Mouse (Mus musculus): ENCODE measurements around the gene Fam47e. TPM values are rescaled to one million over a fixed set of nuclear protein-coding genes. Genes with fewer than 3 reads are reported as not detected.
A peak's percentile ranks its signal among the peaks of the same experiment; 100 is the strongest.
"Not testable (repeated sequence)": the region's sequence is repeated elsewhere in the genome, so short reads cannot be mapped to it uniquely, and the experiment has no call there.

Fam47e gene
- polyA plus RNA-seq, 2 experiments = 1.0 to 1.4 TPM

- TF ChIP-seq EP300 (IDR thresholded peaks at IDR 0.05; ENCODE audit: low read depth) = no peak
- TF ChIP-seq CTCF (IDR thresholded peaks at IDR 0.05; ENCODE audit: low read depth) = no peak
- Histone ChIP-seq H3K9ac (replicated peaks) (no peak overlapping the region), H3K4me3 (ENCODE audit: insufficient read depth in 1 of 2, low read depth in 2 of 2, low read length in 2 of 2) (no peak overlapping the region), H3K4me2 (ENCODE audit: low read depth) (no peak overlapping the region), H3K27ac (no peak overlapping the region), H3K4me1 (replicated peaks; ENCODE audit: control insufficient read depth in 2 of 2, insufficient read depth in 2 of 2, low read length in 1 of 2) (peaks cover 2 to 7% of the 10 kb centered on the region in 2 experiments), H3K9me3 (ENCODE audit: control insufficient read depth, low read length) (no peaks in the 10 kb centered on the region), H3K36me3 (replicated peaks; ENCODE audit: control insufficient read depth, insufficient read depth, low read depth) (no peaks in the 10 kb centered on the region), H3K27me3 (ENCODE audit: control insufficient read depth, insufficient read depth, low read length) (no peaks in the 10 kb centered on the region)
- ATAC-seq (ENCODE audit: insufficient read depth) (no peak), DNase-seq (ENCODE audit: low read depth in 3 of 3, low spot score in 3 of 3) (no peak)
These were observed 43.6 kb upstream of the Fam47e start for GRCm38 (mm10) chr5:92511256-92511655.

- Histone ChIP-seq H3K9me3 (ENCODE audit: control insufficient read depth, low read length) (no peaks in the 10 kb centered on the region), H3K36me3 (replicated peaks; ENCODE audit: control insufficient read depth, insufficient read depth, low read depth) (no peaks in the 10 kb centered on the region), H3K27ac (no peak overlapping the region), H3K9ac (replicated peaks) (no peak overlapping the region), H3K4me1 (replicated peaks; ENCODE audit: control insufficient read depth in 2 of 2, insufficient read depth in 2 of 2, low read length in 1 of 2) (peaks cover 0 to 4% of the 10 kb centered on the region in 2 experiments; a peak in 2 of 4 replicates), H3K4me2 (ENCODE audit: low read depth) (no peak overlapping the region), H3K4me3 (ENCODE audit: insufficient read depth in 1 of 2, low read depth in 2 of 2, low read length in 2 of 2) (no peak overlapping the region), H3K27me3 (ENCODE audit: control insufficient read depth, insufficient read depth, low read length) (no peaks in the 10 kb centered on the region)
- no peak for ATAC-seq (ENCODE audit: insufficient read depth)
- no peak for DNase-seq (ENCODE audit: low read depth in 3 of 3, low spot score in 3 of 3)
- WGBS (ENCODE audit: insufficient replicate concordance) = 70% methylated on average over 5 of the region's 5 CpGs
- TF ChIP-seq CTCF (IDR thresholded peaks at IDR 0.05; ENCODE audit: low read depth) = no peak
- no peak for TF ChIP-seq EP300 (IDR thresholded peaks at IDR 0.05; ENCODE audit: low read depth)
These were observed 42.8 kb upstream of the Fam47e start for GRCm38 (mm10) chr5:92512066-92512465.

DNA sequence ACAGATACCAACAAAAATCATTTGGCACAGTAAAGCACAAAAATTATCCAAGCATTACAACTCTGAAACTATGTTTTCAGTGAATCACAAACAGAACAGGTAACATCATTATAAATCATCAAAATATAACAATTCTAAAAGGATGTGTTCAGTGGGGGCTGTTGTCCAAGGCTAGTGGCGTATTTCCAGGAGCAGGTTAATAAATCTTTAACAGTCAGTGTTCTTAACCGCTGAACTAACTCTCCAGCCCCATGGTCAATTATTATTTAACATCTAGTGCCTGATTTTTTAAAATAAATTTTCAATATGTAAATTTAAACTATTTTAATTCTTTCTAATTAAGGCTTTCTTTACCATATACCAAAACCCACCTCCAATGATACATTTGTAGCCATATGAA is 33.7 kb upstream of the Fam47e start:
- not testable (repeated sequence) for H3K36me3 ChIP-seq (replicated peaks; ENCODE audit: control insufficient read depth, insufficient read depth, low read depth); H3K9ac ChIP-seq (replicated peaks); ATAC-seq (ENCODE audit: insufficient read depth); DNase-seq (ENCODE audit: low read depth in 3 of 3, low spot score in 3 of 3); H3K9me3 ChIP-seq (ENCODE audit: control insufficient read depth, low read length); H3K27me3 ChIP-seq (ENCODE audit: control insufficient read depth, insufficient read depth, low read length); H3K4me1 ChIP-seq (replicated peaks; ENCODE audit: control insufficient read depth in 2 of 2, insufficient read depth in 2 of 2, low read length in 1 of 2); H3K4me2 ChIP-seq (ENCODE audit: low read depth); H3K27ac ChIP-seq; H3K4me3 ChIP-seq (ENCODE audit: insufficient read depth in 1 of 2, low read depth in 2 of 2, low read length in 2 of 2)
- WGBS (ENCODE audit: insufficient replicate concordance) = 54% methylated on average over 2 of the region's 2 CpGs

GRCm38 (mm10) chr5:92524821-92525258 is 30.0 kb upstream of the Fam47e start:
- WGBS (ENCODE audit: insufficient replicate concordance) = 27% methylated on average over 6 of the region's 6 CpGs
- peaks cover 0 to 3% of the 10 kb centered on the region in 2 experiments; a peak in 2 of 4 replicates for H3K4me1 ChIP-seq (replicated peaks; ENCODE audit: control insufficient read depth in 2 of 2, insufficient read depth in 2 of 2, low read length in 1 of 2)
- H3K27ac ChIP-seq = no peak overlapping the region
- H3K9me3 ChIP-seq (ENCODE audit: control insufficient read depth, low read length) = no peaks in the 10 kb centered on the region
- no peak overlapping the region for H3K9ac ChIP-seq (replicated peaks)
- no peaks in the 10 kb centered on the region for H3K36me3 ChIP-seq (replicated peaks; ENCODE audit: control insufficient read depth, insufficient read depth, low read depth)
- no peak for TF ChIP-seq EP300 (IDR thresholded peaks at IDR 0.05; ENCODE audit: low read depth)
- H3K4me3 ChIP-seq (ENCODE audit: insufficient read depth in 1 of 2, low read depth in 2 of 2, low read length in 2 of 2) = no peak overlapping the region
- H3K27me3 ChIP-seq (ENCODE audit: control insufficient read depth, insufficient read depth, low read length) = no peaks in the 10 kb centered on the region
- H3K4me2 ChIP-seq (ENCODE audit: low read depth) = no peak overlapping the region
- ATAC-seq (ENCODE audit: insufficient read depth) (no peak), DNase-seq (ENCODE audit: low read depth in 3 of 3, low spot score in 3 of 3) (peak in 1 of 3 experiments; percentile 6)

DNA sequence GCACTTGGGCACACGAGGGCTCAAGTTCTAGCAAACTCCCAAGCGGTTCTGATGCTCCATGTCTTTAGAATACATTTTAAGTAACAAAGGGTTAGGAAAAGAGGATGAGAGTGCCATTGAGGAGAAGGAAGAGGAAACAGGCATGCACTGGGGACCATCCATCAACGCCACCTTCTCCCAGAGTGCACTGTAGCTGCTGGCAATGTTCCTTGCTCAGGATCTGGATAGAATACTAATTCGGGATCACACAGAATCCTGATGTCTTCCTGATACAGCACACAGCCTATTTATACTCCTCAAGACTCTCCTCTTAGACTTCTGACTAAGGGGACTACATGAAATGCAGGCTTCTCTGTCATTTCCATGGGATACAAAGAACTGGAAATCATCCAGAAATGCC is 15.2 kb upstream of the Fam47e start:
- WGBS (ENCODE audit: insufficient replicate concordance) = 57% methylated on average over 4 of the region's 4 CpGs

More for the DNA sequence above, 15.2 kb upstream of the Fam47e start:
- ATAC-seq (ENCODE audit: insufficient read depth) = no peak
- H3K27me3 ChIP-seq (ENCODE audit: control insufficient read depth, insufficient read depth, low read length) = no peaks in the 10 kb centered on the region
- H3K4me1 ChIP-seq (replicated peaks; ENCODE audit: control insufficient read depth in 2 of 2, insufficient read depth in 2 of 2, low read length in 1 of 2) = no peaks in the 10 kb centered on the region
- TF ChIP-seq CTCF (IDR thresholded peaks at IDR 0.05; ENCODE audit: low read depth) = no peak
- TF ChIP-seq EP300 (IDR thresholded peaks at IDR 0.05; ENCODE audit: low read depth) = no peak
- no peak overlapping the region for H3K4me3 ChIP-seq (ENCODE audit: insufficient read depth in 1 of 2, low read depth in 2 of 2, low read length in 2 of 2)
- no peaks in the 10 kb centered on the region for H3K36me3 ChIP-seq (replicated peaks; ENCODE audit: control insufficient read depth, insufficient read depth, low read depth)
- no peak overlapping the region for H3K4me2 ChIP-seq (ENCODE audit: low read depth)
- no peak overlapping the region for H3K27ac ChIP-seq
- H3K9ac ChIP-seq (replicated peaks) = no peak overlapping the region
- DNase-seq (ENCODE audit: low read depth in 3 of 3, low spot score in 3 of 3) = no peak
- H3K9me3 ChIP-seq (ENCODE audit: control insufficient read depth, low read length) = no peaks in the 10 kb centered on the region

All from liver, embryonic 14.5 days (tissue).